Mouse (Mus musculus) adrenal gland, adult 2 months (tissue): ENCODE data around the gene Sik2. TPM values are rescaled to one million over a fixed set of nuclear protein-coding genes. Genes with fewer than 3 reads are reported as not detected.

ENCODE experiments used
- DNase-seq: peaks from one replicate; pipeline ENCODE4 v3.0.0; 2021
- polyA plus RNA-seq: library from polyadenylated mRNA; depleted of rRNA; stranded (reverse); fragments of >200 nt; gene quantifications from 2 replicates; pipeline ENCODE4 v1.2.3, GENCODE M21; 2012
- total RNA-seq, 2 experiments: library from RNA; stranded (reverse); gene quantifications; 2 replicates each; pipeline ENCODE4 v1.2.3; 2021

Gene Sik2
- total and polyA plus RNA-seq, 3 experiments: 81.4 to 108 (median 107) TPM

DNA sequence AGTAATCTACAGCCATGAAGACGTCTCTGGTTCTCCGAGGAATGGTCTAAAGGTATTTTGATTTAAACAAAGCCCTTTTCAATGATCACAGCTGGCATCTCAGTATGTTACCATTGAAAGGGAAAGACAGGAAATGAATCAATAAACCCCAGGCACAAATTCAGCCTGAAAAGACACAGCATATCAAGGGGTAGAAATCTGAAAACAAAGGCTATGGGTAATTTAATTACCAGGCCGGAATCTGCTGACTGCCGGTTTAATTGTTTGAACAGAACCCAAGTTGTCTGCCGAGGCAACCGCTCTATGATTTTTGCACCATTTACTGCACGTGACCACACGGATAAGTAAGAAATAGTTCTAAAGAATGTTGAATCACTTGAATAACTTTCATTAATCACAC lies 22.8 kb downstream of the Sik2 start:
- DNase-seq: no peak

DNA sequence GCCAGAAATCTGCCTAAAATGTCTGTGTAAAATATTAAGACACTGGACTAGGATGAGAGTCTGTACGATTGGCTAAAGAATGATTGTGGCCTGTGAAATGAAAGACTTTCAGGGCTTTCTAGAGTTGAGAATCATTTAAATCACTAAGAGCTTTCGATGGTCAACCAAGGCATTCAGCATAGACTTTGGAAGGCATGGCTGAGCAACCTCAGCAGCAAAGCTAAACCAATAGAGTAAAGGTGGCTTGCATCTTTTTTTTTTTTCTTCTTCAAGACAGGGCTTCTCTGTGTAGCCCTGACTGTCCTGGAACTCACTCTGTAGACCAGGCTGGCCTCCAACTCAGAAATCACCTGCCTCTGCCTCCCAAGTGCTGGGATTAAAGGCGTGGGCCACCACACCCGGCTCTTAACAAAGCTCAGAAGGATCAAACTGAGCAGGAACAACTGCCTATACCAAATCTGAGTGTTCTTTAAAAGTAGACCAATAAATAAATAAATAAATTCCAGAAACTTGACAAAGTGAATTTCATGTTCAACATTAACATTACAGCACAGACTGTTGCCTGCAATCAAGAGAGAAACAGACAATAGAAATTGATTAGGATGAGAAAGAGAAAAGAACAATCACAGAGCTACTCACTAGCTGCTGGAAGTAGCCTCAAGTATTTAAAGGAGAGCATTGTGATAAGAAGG lies 27.2 kb downstream of the Sik2 start:
- no peak for DNase-seq

DNA sequence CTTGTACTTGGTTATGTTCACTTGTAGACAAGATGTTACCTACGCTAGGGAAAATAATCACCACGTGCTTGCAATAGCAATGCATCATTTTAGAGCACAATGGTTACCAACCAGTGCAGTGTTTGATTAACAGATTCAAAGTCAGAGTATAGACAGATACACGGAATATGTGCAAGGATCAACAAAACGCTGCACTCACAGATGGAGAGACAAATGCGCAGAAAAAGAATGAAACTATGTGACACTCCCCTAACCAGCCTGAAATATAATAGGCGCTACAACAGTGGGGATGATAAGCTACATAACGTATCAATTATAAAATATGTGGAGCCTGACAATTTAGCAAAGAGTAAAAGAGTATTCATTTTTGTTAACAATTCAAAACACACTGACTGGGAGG lies 34.2 kb downstream of the Sik2 start:
- no peak for DNase-seq

DNA sequence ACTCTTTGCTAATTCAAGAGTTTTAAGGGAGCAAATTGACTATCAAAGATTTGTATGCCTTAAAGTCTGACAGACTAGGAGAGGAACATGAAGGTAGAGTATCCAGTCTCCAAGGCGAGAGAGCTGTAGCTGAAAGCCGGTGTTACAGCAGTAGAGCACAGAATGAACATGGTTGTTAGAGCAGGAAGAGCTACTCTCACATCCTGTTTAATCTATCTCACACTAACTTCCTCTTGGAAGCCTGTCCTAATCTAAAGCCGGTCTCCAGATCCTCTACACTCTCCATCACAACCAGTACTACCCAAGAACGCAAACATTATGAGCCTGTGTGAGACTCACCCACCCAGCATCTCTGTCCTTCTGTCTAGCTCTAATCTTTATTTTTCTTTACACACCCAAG lies 38.5 kb downstream of the Sik2 start:
- DNase-seq: no peak

DNA sequence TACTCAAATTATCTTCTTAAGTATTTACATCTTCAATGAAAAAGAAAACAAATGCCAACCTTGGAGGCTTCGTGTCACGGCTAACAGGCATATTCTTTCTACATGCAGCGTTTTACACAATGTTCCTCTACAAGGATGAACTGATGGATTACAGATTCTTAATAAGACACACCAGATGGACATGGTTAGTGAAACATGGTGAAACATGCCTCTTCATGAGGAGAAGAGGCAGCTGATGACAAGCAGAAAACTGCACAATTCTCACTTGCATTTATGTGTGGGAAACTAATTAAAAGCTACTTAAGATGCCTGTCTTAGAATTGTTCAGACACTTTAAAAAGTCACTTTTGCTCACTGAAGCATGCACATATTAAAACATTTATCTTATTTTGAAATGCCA lies 39.6 kb downstream of the Sik2 start:
- no peak for DNase-seq

DNA sequence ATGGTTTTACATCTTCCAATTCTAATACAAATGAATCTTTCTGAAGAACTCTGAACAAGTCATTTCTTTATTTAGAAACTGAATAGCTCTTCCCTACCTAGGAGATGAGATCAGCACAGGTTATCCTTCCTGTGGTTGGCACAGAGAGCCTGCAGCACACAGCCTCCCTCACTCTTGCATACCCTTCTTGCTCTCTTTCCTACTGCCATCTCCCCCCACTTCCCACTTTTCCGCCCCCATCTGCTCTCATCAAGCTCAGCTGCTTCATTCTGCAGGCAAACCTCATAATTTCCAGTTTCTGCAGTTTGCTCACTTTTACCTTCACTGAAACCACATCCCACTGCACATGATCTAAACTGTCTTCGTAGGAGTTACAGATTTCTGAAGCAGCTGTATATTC lies 42.6 kb downstream of the Sik2 start:
- no peak for DNase-seq

DNA sequence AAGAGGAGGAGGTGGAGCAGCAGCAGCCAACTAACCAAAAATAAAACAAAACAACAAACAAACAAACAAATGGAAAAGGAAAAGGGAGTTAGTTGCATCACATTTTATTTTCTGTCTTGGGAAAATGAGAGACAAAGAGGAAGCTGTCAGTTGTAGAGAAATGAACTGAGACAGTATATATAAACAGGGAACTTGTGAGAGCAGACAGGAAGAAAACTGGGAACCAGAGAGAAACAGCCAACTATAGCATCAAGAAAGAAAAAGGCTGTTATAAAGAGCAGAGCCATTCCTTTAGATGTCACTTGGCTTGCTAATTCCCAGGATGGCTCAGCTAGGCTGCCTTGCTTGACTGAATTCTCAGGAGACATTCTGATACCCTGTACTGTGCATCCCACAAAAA lies 43.5 kb downstream of the Sik2 start:
- no peak for DNase-seq

DNA sequence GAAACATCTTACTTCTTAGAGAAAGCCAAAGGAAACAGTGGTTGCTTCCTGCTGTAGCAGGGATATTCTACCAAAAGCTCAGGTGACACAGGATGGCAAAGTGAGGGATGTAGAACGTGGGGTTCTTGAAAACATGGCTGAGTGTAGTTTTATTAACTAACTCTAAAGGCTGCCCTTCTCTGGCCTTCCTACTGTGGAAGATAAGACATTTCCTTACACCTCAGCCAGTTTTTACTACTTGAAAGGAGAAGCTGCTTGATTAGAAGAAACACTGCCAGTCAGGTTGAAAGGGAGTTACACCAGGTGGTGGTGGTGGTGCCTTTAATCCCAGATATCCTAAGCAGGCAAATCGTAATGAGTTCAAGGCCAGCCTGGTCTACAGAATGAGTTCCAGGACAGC lies 44.0 kb downstream of the Sik2 start:
- no peak for DNase-seq

DNA sequence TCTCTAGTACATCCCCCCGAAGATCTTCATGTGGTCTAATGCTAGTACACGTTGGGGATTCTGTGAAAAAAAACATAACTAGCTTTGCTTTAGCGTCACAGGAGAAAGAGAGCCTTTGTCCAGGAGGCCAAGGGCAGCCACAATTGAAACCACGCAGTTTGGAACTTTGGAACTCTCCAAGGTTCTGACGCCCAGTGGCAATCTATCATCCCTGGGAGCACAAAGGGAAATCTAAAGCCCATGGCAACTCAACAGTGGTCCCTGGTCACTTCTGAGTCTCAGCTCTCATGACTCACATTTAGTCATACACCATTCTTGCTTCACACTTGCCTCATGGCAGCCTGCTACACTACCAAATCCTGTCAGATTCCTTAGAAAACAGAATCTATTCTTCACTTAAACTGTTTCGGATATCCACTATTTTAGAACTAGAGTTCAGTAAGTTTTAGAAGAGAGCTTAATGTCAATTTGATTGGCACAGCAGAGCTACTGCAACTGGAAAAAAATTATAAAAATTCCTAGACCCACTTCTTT lies 50.9 kb downstream of the Sik2 start:
- DNase-seq: peak; percentile 79

DNA sequence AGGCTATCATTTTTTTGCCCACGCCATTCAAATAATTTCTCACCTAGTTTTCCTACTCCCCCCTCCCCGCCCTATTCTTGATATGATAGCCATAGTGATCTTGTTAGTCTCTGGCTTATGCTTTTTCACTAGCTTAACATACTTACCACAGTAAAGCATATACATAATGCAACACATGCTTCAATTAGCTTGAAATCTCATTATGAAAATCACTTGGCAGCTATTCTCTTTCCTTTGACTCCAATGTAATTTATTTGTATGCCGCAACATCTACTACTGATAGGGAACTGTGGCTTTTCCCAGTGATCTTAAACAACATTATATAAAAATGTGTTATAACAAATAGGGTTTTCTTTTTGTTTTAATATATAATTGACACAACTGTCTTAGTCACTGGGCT lies 53.7 kb downstream of the Sik2 start:
- DNase-seq: no peak

DNA sequence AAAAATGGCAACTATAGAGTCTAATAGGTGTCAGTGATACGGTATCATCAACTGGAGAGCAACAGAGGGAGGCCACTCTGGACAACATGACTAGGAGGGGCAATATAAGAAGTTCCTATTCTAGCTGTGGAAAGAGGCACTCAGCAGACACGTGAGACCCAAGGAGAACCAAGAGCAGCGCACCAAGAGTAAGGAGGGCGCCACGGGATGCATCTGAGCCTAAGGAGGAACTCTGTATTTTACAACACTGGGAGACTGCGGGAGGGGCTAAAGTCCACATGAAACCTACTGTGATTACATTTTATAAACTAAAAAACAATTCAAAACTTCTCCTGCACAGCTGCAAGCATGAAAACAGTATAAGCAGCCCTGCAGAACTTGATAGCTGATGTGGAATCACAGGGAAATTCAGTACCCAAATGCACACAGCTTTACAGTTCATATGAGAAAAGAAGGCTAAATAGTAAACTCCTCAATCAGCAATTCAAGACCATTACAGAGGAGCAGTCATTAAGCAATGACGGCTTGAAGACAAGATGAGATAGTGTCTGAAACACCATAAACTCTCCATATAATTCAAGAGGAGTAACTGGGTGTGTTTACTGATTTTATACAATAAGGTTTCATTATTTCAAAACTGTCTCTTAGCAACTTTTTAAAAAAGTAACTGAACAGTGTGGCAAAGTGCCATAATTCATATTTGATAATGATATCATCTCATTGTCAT lies 60.6 kb downstream of the Sik2 start:
- no peak for DNase-seq

DNA sequence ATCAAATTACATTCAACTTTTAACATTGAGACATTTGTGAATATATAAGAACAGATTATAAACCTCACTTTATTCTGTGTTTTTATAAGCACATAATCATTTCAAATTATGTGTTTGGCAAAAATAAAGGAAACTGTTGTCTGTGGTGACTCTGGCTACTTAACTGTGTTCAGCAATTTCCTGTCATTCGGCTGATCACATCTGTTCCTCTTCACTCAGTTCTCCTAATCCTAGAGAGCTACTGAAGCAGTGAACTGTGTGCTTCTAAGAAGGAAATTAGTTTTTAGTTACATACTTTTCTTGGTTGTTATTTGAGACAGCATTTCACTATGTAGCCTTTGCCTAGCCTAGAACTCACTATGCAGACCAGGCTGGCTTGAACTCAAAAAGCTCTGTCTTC lies 62.5 kb downstream of the Sik2 start:
- no peak for DNase-seq

DNA sequence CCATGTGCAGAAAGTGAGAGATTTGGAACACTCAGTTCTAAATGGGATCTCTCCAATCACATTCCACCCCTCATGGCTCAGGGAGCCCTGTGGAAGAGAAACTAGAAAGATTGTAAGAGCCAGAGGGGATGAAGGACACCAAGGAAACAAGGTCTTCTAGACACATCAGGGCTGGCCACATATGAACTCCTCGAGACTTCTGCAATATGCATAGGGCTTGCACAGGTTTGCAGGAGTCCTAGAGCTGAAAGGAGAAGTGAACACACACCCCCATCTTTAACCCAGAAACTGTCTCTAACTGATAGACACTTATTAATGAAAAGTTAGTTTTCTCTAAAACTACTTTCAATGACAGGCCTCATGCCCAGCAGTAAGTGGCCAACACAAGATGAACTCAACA lies 64.0 kb downstream of the Sik2 start:
- no peak for DNase-seq

DNA sequence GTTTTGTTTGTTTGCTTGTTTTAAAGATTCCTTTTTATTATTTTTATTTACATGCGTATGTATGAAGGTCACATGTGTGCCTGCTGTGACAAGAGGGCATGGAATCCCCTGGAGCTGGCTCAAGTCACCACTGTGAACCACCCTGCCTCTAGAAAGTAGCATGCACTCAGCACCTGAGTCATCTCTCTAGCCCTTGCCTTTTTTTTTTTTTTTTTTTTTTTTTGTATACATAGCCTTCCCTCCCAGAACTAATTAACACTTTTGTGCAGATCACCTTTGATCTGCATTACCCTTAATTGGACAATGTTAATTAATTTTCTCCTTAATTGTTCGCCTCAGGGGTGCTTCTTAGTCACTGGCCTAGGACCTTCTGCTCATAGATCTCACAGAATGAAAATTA lies 66.2 kb downstream of the Sik2 start:
- DNase-seq: no peak

DNA sequence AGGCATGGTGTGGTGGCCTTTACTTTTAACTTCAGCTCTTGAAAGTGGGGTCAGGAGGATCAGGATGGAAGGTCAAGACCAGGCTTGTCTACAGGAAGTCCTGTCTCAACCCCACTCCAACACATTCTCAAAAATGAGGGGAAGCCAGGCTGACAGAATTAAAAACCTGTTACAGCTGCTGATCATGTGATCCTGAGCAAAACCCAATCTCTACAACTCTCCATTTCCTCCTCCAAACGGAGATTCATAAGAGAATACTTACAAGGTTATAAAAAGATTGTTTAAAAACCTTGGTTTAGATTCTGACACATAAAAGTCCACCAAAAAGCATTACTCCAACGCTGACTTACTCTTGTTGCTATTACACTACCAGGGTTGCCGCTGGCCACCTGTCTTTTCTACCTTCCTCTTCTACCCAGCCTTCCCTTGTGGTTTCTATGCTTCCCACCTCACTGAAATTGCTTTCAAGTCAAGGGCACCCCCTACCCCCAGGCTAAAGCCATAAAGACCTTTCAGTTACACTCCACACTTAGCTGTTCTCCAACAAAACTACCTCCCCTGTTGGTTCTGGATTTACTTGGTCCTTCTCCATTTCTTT lies 67.0 kb downstream of the Sik2 start:
- DNase-seq: no peak

DNA sequence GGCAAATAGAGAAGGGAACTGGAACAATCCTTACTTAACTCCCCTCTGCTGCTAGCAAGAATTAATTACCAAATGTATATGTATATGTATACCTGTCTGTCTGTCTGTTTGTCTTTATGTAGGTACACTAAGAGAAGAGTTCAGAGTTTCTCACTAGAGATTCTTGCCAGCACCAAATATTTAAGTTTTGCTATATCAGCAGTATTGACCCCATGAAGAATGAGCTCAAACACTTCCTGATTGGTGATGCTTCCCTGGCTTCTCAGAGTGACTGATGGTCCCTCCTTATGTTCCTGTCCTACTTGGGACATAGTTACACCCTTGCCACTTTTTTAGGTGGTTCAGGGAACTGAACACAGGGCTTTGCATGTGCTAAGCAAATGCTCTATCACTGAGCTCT lies 78.9 kb downstream of the Sik2 start:
- no peak for DNase-seq

DNA sequence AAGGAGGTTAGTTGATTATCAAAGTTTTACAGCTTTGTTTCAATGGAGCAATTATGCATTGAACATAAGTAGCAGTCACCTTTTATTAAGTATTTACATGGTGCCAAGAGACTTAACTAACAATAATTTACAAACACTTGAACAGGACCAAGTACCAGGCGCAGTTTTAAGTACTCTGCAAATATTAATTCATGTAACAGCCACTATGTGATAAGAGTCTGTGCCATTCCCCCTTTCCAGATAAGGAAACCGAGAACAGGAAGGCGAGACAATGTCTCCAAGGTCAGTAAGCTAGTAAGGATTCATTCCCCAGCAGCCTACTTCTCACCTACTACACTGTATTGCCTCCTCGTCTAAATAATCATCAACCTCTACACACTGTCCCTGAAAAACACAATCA lies 83.1 kb downstream of the Sik2 start:
- DNase-seq: no peak

DNA sequence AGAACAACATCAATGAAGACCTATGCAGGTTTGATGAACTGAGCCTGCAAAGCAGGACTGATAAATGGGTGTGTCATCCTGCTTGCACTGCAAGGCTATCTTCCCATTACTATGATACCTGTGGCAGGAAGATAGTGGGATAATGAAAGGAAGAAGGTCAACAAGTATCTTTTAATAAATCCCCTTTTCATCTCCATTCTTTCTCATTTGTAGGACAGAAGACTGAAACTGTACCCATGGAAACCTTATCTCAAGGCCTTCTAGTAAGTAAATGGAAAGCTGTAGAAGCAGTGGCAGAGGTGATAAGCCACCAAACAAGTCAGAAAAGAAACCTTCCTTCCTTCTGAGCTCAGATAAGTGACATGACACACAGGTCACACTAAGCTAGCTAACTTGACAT lies 84.4 kb downstream of the Sik2 start:
- DNase-seq: no peak

DNA sequence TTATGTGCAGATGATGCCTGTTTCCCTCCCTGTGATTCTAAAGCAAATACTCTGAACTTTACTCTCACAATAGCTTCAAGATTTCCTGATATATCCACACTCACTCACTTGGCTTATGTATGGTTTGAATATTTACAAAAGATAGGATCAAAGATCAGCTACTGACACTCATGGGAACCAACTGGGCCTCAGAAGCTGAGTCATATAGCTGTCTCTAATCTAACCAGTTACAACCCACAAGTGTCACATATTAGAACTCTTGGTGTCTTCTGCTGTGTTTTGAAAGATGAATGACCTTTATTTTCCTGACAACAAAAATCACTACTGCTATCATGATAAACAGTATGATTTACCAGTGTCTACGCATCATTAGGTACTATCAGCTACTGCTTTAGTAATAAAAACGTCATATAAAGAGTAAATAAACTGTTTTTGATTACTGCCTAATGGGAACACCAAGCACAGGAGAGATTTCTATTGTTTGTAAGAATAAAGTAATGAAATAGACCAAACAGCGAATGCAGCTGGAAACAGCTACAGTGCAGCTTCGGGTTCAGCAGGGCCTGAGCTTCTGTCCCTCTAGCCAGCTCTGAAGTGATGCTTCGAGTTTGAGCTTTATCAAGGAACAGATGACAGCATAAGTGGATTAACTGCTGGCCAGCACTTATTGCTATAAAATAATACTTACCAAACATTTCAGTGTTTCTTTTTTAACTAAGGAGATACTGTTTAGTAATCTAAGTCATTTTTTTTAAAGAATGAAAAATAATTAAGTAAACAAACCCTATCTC lies 86.3 kb downstream of the Sik2 start:
- DNase-seq: no peak

DNA sequence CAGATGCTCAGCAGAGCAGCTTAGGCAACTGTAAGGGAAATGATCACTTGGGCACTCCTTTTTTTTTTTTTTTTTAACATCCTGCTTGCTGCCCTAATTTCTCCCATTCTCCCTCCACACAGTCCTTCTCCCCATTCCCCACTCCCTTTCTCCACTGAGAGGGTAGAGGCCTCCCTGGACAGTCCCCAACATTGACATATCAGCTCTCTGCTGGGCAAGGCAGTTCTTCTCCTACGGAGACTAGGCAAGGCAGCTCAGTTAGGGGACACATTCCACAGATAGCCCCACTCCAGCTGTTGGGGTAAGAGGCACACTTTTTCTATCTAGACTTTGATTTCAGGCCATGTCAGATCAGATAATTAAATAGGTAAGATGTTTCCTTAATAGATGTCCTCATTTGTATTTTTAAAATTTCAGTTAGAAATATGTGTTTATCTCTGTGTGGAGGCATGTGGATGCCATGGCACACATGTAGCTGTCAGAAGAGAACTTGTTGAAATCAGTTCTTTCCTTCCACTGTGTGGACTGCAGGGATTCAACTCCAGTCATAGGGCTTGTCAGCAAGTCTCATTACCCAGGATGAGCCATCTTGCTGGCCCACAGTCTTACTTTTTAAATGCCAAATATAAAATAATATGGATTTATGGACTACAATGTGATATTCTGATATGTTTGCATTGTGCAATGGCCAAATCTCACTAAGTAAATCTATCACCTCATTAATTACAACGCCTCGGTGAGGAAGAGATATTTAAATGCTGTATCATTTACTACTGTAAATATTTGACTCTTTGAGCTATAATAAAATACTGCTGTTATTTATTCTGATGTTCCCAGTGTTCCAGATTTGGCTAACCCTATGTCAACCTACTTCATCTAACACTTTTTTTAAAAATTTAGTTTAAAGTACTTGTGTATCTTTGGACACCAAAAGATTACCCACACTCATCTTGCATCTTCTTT lies 87.7 kb downstream of the Sik2 start:
- no peak for DNase-seq

DNA sequence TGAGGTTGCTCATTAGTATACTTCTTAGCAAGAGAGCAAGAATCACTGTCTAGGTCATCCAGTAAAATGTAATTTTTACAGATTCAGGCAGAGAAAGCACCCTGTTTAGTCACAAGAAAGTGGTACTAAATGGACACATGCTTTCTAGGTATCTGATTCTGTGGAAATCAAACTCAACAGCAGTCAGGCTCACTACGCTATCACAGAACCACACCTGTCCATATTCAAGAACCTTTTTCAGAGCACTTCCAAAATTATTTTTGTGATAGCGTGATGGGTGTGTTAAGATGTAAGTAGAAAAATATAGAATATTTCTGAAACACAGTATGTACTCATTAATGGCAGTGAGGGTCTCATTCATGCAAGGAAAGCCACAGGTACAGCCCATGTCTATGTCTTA lies 89.3 kb downstream of the Sik2 start:
- no peak for DNase-seq
